Mouse (Mus musculus) embryo, embryonic 10 days (tissue): ENCODE data around the gene Psmb2.

Source experiments
- DNase-seq: peaks from one replicate; pipeline ENCODE4 v3.0.0-alpha.2; 2015; ENCODE audit warnings: low spot score

Psmb2 gene

GRCm38 (mm10) chr4:126732111-126732510 is 54.7 kb downstream of the Psmb2 start:
- DNase-seq = no peak

DNA sequence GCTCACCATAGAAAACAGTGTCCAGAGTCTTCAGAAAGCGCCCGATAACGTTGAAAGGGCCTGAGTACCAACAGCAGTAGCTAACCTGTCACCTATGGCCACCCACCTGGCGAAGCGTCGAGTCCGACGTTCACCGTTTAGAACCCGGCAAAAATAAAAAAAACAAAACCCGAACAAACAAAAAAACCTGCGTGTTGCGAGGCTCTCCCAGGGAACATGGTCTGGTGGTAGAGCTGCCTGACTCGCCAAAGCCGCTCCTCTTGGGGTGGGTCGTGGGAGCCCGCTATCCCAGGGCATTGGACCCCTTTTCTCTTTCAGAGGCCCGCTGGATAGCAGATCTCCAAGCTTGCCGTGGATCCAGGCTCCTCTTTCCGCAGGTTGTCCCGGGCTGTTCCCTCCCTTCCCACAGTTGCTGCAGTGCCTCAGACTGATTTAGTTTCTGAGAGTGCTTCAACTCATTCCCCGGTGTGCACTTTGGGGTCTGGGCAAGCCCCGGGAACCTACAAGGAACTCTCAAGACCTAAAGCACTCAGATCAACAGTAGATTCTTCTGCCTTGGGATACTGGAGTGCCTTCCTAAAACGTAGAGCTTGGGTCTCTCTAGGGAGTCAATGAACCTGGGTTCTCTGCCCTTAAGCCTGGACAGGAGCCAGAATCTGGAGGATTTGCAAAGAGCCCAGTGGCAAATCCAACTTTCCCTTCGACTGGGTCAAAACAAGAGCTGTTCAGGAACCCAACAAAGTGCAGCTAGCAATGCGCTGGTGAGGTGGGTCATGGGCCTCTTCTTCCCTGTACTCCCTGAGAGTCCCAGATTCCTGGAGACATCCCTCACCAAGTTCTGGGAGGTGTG is 55.3 kb downstream of the Psmb2 start:
- no peak for DNase-seq

GRCm38 (mm10) chr4:126734001-126734603 is 56.7 kb downstream of the Psmb2 start:
- DNase-seq = no peak

GRCm38 (mm10) chr4:126734700-126735381 is 57.4 kb downstream of the Psmb2 start:
- DNase-seq = no peak

GRCm38 (mm10) chr4:126735382-126736000 is 58.1 kb downstream of the Psmb2 start:
- DNase-seq = no peak

DNA sequence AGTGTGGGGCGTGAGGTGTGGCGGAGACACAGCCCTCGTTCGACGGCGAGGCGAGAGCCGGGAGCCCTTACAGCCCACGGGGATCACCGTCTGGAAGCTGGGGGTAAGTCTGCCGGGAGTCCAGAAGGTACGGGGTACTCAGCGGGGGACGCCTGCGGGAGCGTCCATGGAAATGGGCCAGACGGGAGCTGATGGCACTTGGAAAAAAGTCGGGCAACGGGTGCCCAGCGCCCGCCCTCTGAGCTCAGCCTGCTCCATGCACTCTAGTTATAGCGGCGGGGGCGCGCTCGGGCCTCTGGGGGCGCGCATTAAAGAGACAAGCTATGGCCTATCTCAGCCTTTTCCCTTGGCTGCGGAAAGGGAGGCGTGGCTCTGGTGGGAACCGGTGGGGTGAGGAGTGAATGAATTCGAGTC is 58.6 kb downstream of the Psmb2 start, which contains the start of gene Tfap2e:
Gene Tfap2e (minus strand): TSS at position 240 of the 414 bp plus-strand sequence.
- peak; percentile 72 for DNase-seq

GRCm38 (mm10) chr4:126739966-126740676 is 62.7 kb downstream of the Psmb2 start:
- peak; percentile 70 for DNase-seq

DNA sequence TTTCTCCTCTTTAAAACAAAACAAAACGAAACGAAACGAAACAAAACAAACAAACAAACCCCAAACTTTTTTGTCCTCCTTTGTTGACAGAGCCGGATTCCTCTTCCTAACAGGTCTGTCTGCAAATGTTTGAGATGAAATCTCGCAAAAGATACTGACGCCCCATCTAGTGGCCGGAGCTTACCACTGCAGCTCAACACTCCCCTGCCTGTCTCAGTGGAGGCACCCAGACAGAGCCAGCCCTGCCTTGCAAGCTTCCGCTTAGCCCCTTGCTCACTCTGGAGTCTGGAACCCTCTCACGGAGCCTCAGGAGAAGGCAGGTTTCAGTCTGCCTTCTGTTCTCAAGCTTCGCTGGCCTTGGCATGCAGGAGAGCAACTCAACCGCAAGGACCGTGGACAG is 64.0 kb downstream of the Psmb2 start:
- DNase-seq = peak; percentile 86

GRCm38 (mm10) chr4:126742976-126743375 is 65.5 kb downstream of the Psmb2 start:
- DNase-seq = no peak

GRCm38 (mm10) chr4:126743713-126744112 is 66.3 kb downstream of the Psmb2 start:
- no peak for DNase-seq

DNA sequence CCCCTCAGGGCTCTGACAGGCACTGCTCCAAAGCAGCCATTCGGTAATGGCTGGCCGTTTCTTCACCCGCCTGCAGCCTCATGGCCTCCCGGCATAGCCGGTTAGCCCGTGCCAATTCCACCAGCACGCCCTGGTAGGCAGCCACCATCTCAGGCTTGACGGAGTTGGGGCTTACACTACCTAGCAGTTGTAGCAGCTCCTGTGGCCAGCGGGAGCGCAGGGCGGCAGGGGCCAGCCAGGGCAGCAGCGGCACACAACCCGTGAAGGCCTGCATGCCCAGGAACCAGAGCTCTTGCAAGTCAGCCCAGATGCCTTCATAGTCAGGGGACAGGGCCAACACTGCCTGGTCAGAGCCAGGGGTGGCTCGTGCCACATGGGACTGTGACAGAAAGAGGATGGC is 67.4 kb downstream of the Psmb2 start:
- DNase-seq = no peak

DNA sequence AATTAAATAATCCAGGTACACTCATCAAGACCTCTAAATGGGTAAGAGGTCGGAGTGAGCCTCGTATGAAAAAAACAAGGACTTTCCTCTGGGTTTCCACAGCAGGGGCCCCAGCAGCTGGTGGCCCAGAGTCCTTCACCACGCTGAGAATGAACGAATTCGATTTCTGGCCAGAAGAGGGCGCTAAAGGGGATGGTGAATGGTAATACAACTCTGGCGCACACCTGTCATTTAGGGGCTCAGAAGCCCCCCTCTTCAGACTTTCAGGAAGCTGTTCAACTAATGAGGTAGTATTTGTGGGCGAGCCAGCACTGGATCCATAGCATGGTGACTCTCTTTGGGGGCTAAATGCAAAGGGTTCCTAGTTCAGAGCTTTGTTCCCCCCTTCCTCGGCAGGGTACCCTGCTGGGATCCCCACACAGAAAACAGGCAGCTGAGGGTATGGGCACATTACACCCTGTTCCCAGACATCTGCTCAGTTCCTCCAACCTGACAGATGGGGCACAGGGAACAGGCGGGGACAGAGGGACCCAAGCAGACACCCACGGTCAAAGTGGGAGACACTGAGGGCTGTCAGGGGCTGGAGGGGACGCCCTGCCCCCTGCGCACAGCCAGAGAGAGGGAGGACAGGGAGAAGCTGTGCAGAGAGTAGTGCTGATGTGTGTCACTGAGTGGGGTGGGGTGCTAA is 68.2 kb downstream of the Psmb2 start:
- DNase-seq = peak; percentile 69

GRCm38 (mm10) chr4:126746194-126746840 is 68.9 kb downstream of the Psmb2 start:
- DNase-seq = no peak

- no peak for DNase-seq
Observed at GRCm38 (mm10) chr4:126748381-126748780, 71.0 kb downstream of the Psmb2 start.

DNA sequence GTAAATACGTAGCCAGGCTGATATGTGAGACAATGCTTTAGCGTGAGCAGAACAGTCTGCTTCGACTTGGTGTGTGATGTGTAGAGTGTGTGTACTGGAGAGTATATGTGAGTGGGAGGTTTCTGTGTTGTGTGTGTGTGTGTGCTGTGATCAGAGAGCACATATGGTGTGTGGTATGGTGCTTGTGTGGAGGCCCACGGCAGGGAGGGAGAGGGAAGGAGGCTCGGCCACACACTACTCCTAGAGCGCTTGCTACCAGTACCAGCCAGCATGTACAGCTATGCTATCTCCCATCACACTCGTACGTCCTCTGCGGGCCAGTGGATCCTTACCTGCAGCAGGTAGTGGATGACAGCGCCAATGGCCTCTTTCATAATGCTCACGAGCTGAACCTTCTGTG is 72.1 kb downstream of the Psmb2 start:
- DNase-seq = no peak

DNA sequence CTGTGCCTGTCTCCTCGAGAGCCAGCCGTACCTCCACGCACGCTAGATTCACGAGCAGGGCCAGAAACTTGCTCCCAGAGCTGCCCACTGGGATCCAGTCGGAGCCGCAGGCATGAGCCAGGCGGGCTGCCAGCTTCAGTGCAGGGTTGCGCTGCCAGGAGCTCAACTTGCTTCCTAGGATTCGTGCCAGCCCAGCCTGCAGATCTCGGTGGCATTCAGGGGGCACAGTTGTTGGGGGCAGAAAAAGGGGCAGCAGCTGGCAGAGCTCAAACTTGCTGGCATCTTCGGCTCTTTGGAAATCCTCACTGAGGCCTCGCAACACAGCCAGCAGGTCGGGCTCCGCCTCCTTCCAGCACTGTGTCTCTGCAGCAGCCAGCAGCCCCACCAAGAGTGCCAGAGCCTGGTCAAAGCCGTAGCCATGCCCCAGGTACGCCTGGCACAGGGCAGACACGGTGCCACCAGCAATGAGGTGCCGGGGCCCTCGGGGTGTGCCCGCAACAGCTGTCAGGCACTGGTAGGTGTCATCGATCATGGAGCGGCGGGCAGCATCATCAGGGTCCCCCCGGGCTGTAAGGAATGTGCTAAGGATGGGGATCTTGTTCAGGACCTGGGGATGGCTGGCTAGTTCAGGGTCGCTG is 72.7 kb downstream of the Psmb2 start:
- no peak for DNase-seq

DNA sequence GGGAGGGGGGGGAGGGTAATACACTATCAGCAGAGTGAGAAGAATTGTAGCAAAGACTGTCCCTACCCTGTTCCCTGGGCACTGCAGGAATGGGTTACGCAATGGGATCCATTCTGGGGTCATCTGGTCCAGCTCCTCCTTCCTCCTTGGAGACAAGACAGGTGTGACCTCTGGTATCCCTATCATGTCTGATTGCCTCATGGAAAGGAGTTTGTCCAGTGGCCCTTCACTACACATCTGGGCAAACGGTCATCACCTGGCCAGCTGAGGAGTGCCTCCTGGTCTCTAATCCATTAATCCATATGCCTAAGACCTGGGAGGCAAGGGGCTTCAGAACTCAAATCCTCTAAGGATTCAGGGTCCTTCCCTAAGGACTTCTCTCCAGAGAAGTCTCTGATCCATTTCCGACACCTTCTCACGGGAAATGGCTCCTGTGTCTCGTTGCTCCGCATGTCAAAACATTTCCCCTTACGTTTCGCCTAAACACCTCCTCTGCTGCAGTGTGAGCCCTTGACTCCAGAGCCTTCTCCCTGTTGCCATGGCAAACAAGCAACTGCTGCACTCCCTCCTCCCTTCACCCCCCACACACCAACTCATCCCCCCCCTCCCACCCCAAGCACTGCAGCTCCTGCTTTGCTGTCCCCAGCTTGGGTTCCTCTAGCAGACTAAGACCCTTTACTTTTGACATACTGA is 73.6 kb downstream of the Psmb2 start:
- no peak for DNase-seq

- DNase-seq = no peak
Observed at GRCm38 (mm10) chr4:126751556-126752023, 74.2 kb downstream of the Psmb2 start.

DNA sequence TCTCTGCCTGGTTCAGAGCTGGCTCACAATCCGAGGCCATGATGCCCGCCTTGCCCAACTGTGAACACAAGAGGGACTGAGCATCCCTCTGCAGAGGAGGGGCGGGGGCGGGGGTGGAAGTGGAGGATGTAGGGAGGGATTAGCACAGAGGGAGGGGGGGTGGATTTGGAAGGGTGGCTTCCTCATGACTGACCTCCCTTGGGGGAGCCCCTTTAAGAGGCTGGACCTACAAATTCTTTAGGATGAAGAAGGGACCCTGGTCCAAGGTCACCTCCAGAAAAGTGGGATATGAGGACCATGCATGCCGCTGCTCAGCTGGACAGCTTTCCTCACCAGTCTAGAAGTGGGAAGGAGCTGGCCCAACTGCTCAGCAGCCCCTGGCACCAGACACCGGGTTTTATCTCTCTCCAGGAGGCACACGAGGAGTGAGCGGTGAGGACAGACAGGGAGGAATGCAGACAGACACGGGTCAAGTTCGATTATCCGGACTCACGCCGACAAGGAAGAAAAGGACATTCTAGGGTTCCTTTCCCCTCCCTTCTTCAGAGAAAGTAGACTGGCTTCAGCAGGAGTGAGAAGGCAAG is 74.7 kb downstream of the Psmb2 start:
- DNase-seq = no peak
